ENCODE assay signal across 8 mouse cellular contexts in the genomic region with DNA sequence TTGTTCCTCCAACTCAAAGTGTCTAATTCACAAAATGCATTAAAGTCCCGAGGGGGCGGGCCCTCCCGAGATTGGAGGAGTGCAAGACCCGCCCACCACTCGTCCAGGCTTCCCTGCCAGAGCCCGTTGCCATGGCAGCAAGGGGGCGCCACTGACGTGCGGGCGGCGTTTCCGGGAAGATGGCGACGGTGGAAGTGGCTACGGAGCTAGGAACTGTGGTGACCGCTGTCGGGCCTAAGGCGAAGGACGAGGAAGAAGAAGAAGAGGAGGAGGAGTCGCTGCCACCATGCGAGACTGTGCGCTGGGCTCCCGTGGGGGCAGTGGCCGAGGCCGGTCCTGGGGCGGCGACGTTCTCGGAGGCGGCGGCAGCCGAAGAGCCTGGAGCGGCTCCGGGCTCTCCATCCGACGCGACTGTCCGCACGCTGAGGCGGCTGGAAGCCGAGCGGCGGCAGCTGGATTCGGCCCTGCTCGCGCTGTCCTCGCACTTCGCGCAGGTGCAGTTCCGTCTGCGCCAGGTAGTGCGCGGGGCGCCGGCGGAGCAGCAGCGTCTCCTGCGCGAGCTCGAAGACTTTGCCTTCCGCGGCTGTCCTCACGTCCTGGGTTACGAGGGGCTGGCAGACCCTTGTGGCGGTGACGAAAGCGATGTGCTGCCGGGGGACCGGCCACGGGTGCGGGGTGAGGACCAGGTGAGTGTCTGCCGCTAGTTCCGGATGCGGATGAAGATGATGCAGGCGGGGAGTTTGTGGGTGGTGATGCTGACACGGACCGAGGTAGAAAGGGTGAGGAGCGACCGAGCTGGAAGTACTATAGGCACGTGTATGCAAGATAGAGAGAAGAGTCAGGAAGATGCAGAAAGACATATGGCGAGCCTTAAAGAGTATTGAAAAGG. TPM values are rescaled to one million over a fixed set of nuclear protein-coding genes. Genes with fewer than 3 reads are reported as not detected.
DNase-seq lines count a peak whose midpoint lies in the region; ATAC-seq and TF ChIP-seq lines count a peak whose summit lies in the region.

A gene (plus strand): TSS at position 161 of the 889 bp plus-strand sequence.
A gene (minus strand): TSS at position 409 of the 889 bp plus-strand sequence.

- ATAC-seq in forebrain, embryonic 15.5 days (replicated peaks), result peak; percentile 95
- ATAC-seq in neutrophil, adult 5-6 weeks (ENCODE audit: extremely low read depth, insufficient number of reproducible peaks, low FRiP score, poor library complexity, severe bottlenecking), result peak; percentile 96

- TF ChIP-seq CTCF in lung, adult 2 months (IDR thresholded peaks at IDR 0.05; ENCODE audit: insufficient read depth, low read length), result no peak

- H3K4me1 ChIP-seq in ES-E14 (ENCODE audit: control insufficient read depth in 2 of 2, insufficient read depth in 2 of 2, low read length in 2 of 2, poor library complexity in 1 of 2), result peaks cover 1 to 3% of the 10 kb centered on the region in 2 experiments; a peak in 1 of 4 replicates
- peaks cover 31% of the 10 kb centered on the region for H3K4me1 ChIP-seq in forebrain, embryonic 15.5 days
- H3K4me1 ChIP-seq in lung, adult 2 months (ENCODE audit: control insufficient read depth, insufficient read depth, low read length), result peaks cover 11% of the 10 kb centered on the region

- peak within 1 kb of the TSS; percentile 32 for H3K27ac ChIP-seq in ES-E14 (ENCODE audit: insufficient read depth, low read depth, low read length, poor library complexity, severe bottlenecking)
- peak within 1 kb of the TSS; percentile 86 for H3K27ac ChIP-seq in forebrain, embryonic 15.5 days (replicated peaks)

- H3K27me3 ChIP-seq in forebrain, embryonic 15.5 days, result no peaks in the 10 kb centered on the region

- H3K4me3 ChIP-seq in ES-E14 (ENCODE audit: insufficient read depth in 1 of 2, low read depth in 1 of 2, low read length in 2 of 2, poor library complexity in 1 of 2, severe bottlenecking in 1 of 2), result peak within 1 kb of the TSS; percentile 80 to 89
- H3K4me3 ChIP-seq in forebrain, embryonic 15.5 days, result peak within 1 kb of the TSS; percentile 79
- peak within 1 kb of the TSS; percentile 80 for H3K4me3 ChIP-seq in lung, adult 2 months (replicated peaks; ENCODE audit: extremely low read depth, low read depth, low read length)

- H3K36me3 ChIP-seq in ES-E14 (ENCODE audit: control insufficient read depth, insufficient read depth, low read length, poor library complexity, severe bottlenecking), result 0 out of 2 replicates have a peak, but pooled peaks cover 2% of the 10 kb centered on the region
- peaks cover 10% of the 10 kb centered on the region for H3K36me3 ChIP-seq in forebrain, embryonic 15.5 days

- in situ Hi-C loops in ES-E14 (cut with MboI; ENCODE audit: low sequenced_read_pairs in 2 of 2, unreplicated experiment in 2 of 2), result no loop called here

- no peaks in the 10 kb centered on the region for H3K9me3 ChIP-seq in ES-E14 (ENCODE audit: control insufficient read depth, insufficient read depth, low read depth, low read length)
- H3K9me3 ChIP-seq in forebrain, embryonic 15.5 days, result no peaks in the 10 kb centered on the region

- H3K9ac ChIP-seq in ES-E14 (ENCODE audit: insufficient read depth, low read depth, low read length, poor library complexity, severe bottlenecking), result peak within 1 kb of the TSS; percentile 80
- H3K9ac ChIP-seq in forebrain, embryonic 15.5 days (replicated peaks), result peak within 1 kb of the TSS; percentile 78

- WGBS in forebrain, embryonic 15.5 days, result under 1% methylated on average over 74 of the region's 81 CpGs
- WGBS in lung, adult 2 months, result under 1% methylated on average over 81 of the region's 81 CpGs

- intact Hi-C loops in heart, postnatal 25 days (cut with DNase I), result no loop called here

- DNase-seq in ES-E14 (ENCODE audit: low read depth, low spot score), result peak; percentile 96
- peak; percentile 94 for DNase-seq in cerebellum, adult 11-12 months
- DNase-seq in heart, postnatal 25 days (ENCODE audit: low spot score), result peak; percentile 94
- peak; percentile 97 to 98 for DNase-seq in layer of hippocampus, adult 18-20 months (ENCODE audit: low spot score in 2 of 2)
- peak; percentile 98 for DNase-seq in lung, adult 2 months
- DNase-seq in thymus, adult 18-20 months, result peak; percentile 95 to 96

- TF ChIP-seq POLR2A in lung, adult 2 months (IDR thresholded peaks at IDR 0.05; ENCODE audit: borderline replicate concordance, extremely low read depth, low read depth, low read length), result peak; percentile 88; the same call in 1 of the 2 replicates

- H3K4me2 ChIP-seq in forebrain, embryonic 15.5 days (replicated peaks), result peak within 1 kb of the TSS; percentile 90

TF ChIP-seq in ES-E14, 5 proteins besides CTCF, POLR2A, EP300 and RAD21:
- TF ChIP-seq ZNF384 (IDR thresholded peaks at IDR 0.05; ENCODE audit: low read depth, low read length), result no peak
- peak; percentile 70; the same call in 1 of the 2 replicates for TF ChIP-seq HCFC1 (IDR thresholded peaks at IDR 0.05; ENCODE audit: borderline replicate concordance, insufficient read depth, low read length)
- TF ChIP-seq MAFK (IDR thresholded peaks at IDR 0.05; ENCODE audit: insufficient read depth, low read depth, low read length), result no peak

RNA-seq across cellular contexts. Expression of the first gene that starts in this region (rescaled TPM):
- 6.9 and 7.6 TPM in 2 replicates for total RNA-seq in ES-E14 (2012; rRNA removed)
- 31.7 and 32.2 TPM in 2 replicates for polyA plus RNA-seq in forebrain, embryonic 15.5 days (2015; fragmentation: Nextera tagmentation; extraction: Ambion mirVana)
- 10 to 100 TPM; 10.4 to 11.2 TPM for total RNA-seq in heart, postnatal 25 days (2021)
- total RNA-seq in layer of hippocampus, adult 18-20 months (2021), result 10 to 100 TPM; 36.5 to 36.8 TPM
- polyA plus RNA-seq in lung, adult 2 months (2012; rRNA removed), result 21.7 and 22.4 TPM in 2 replicates
- 10.0 and 12.0 TPM in 2 replicates for total RNA-seq in neutrophil, adult 5-6 weeks (2017)

RNA-seq across cellular contexts. Expression of the second gene that starts in this region (rescaled TPM):
- 3.2 and 3.4 TPM in 2 replicates for total RNA-seq in ES-E14 (2012; rRNA removed)
- polyA plus RNA-seq in forebrain, embryonic 15.5 days (2015; fragmentation: Nextera tagmentation; extraction: Ambion mirVana), result 1.0 and 1.7 TPM in 2 replicates
- total RNA-seq in heart, postnatal 25 days (2021), result 10 to 100 TPM; 69.0 to 80.2 TPM
- 1 to 10 TPM in 1 of 2 experiments, under 1 TPM in 1; 0.99 to 2.0 TPM for total RNA-seq in layer of hippocampus, adult 18-20 months (2021)
- polyA plus RNA-seq in lung, adult 2 months (2012; rRNA removed), result 1.7 and 5.3 TPM in 2 replicates
- 0.49 and 1.5 TPM in 2 replicates for total RNA-seq in neutrophil, adult 5-6 weeks (2017)

Comparison
In these comparisons a context has a peak if more than half of its experiments do, and no peak if none do; other contexts are left out.
1. Peak in every context shown above with its lines: DNase-seq, ATAC-seq, H3K4me3 ChIP-seq and H3K27ac ChIP-seq.
2. RNA of the second gene that starts in this region (total RNA-seq): 69.0 to 80.2 TPM in heart, postnatal 25 days; 3.2 to 3.4 TPM in ES-E14, 0.99 to 2.0 TPM in layer of hippocampus, adult 18-20 months and 0.49 to 1.5 TPM in neutrophil, adult 5-6 weeks; every median in the first group is over 10 times any median in the second.